Mouse (Mus musculus) liver, embryonic 11.5 days (tissue): ENCODE results near the gene Gm47995. TPM values are rescaled to one million over a fixed set of nuclear protein-coding genes. Genes with fewer than 3 reads are reported as not detected.

Source experiments
- ATAC-seq: fragments of 200-750 bp; cut with Nextera tagmentation; replicated peaks from 2 replicates; pipeline ENCODE4 v1.8.0; 2017; ENCODE audit warnings: moderate number of reproducible peaks, mild to moderate bottlenecking, moderate TSS enrichment, moderate library complexity; ENCODE audit not compliant: low FRiP score
- DNase-seq: peaks from one replicate; pipeline ENCODE4 v3.0.0-alpha.2; 2017; ENCODE audit warnings: low spot score
- H3K27ac ChIP-seq: fragments of 300-500 bp; sonication (generic); 2 replicates; pipeline ENCODE4 v1.5.1; 2014; ENCODE audit warnings: mild to moderate bottlenecking, low read depth, low read length, control low read depth
- H3K27me3 ChIP-seq: fragments of 300-500 bp; sonication (generic); replicated peaks from 2 replicates; pipeline ENCODE4 v1.6.1; 2014; ENCODE audit warnings: low read length, mixed read lengths; ENCODE audit not compliant: control insufficient read depth, insufficient read depth
- H3K36me3 ChIP-seq: fragments of 300-500 bp; sonication (generic); 2 replicates; pipeline ENCODE4 v1.6.1; 2014; ENCODE audit warnings: mild to moderate bottlenecking, low read length, moderate library complexity, mixed read lengths; ENCODE audit not compliant: control insufficient read depth, insufficient read depth
- H3K4me1 ChIP-seq: fragments of 300-500 bp; sonication (generic); replicated peaks from 2 replicates; pipeline ENCODE4 v1.6.1; 2014; ENCODE audit warnings: low read length, mixed read lengths; ENCODE audit not compliant: control insufficient read depth, insufficient read depth
- H3K4me2 ChIP-seq: fragments of 300-500 bp; sonication (generic); 2 replicates; pipeline ENCODE4 v1.6.1; 2014; ENCODE audit warnings: mild to moderate bottlenecking, control low read depth, moderate library complexity
- H3K4me3 ChIP-seq: fragments of 300-500 bp; sonication (generic); 2 replicates; pipeline ENCODE4 v1.5.1; 2014; ENCODE audit warnings: low read depth, low read length, control low read depth
- H3K9ac ChIP-seq: fragments of 300-500 bp; sonication (generic); 2 replicates; pipeline ENCODE4 v1.6.1; 2014; ENCODE audit warnings: low read depth, low read length, control low read depth
- H3K9me3 ChIP-seq: fragments of 300-500 bp; sonication (generic); 2 replicates; pipeline ENCODE4 v1.6.1; 2016; ENCODE audit warnings: low read length, inconsistent platforms, mixed read lengths; ENCODE audit not compliant: control insufficient read depth
- WGBS: fragments of 180-500 bp; shearing (Covaris S2); extraction: QIAGEN DNeasy Blood & Tissue Kit; methylation state at CpG from one replicate; pipeline ENCODE4 v1.1.7; 2014; 5-methylcytosine and 5-hydroxymethylcytosine counted together
- polyA plus RNA-seq: library from polyadenylated mRNA; unstranded; fragments of >200 nt; fragmentation: Nextera tagmentation; extraction: Ambion mirVana; gene quantifications from 2 replicates; pipeline ENCODE4 v1.2.1, GENCODE M21; 2014

Gene Gm47995
- polyA plus RNA-seq, 1 experiment from 2014 or later: 0.36 TPM

GRCm38 (mm10) chr1:151245846-151246245 lies 47.6 kb downstream of the Gm47995 start:
- H3K9me3 ChIP-seq: no peaks in the 10 kb centered on the region
- no peak overlapping the region for H3K9ac ChIP-seq
- WGBS: 75% methylated on average over 2 of the region's 2 CpGs
- no peaks in the 10 kb centered on the region for H3K4me1 ChIP-seq
- no peak overlapping the region for H3K4me3 ChIP-seq
- no peaks in the 10 kb centered on the region for H3K27me3 ChIP-seq
- no peak overlapping the region for H3K4me2 ChIP-seq
- H3K36me3 ChIP-seq: no peaks in the 10 kb centered on the region
- H3K27ac ChIP-seq: no peak overlapping the region
- DNase-seq (no peak), ATAC-seq (no peak)

Other genes with a start within 250 kb of the Gm47995 start
- 9.9 and 11.0 TPM in 2 replicates for gene Hmcn1, start 205.0 kb upstream of the Gm47995 start, polyA plus RNA-seq
- gene Gm47985, start 15.9 kb upstream of the Gm47995 start, polyA plus RNA-seq: 1.7 and 1.9 TPM in 2 replicates
- 0.55 and 1.1 TPM in 2 replicates for gene Gm8947, start 6.1 kb upstream of the Gm47995 start, polyA plus RNA-seq
- 1.0 and 1.2 TPM in 2 replicates for gene 3110040M04Rik, start 5.7 kb downstream of the Gm47995 start, polyA plus RNA-seq
- gene Gm47996, start 11.7 kb downstream of the Gm47995 start, polyA plus RNA-seq: 0.26 and 0.27 TPM in 2 replicates
- gene Ivns1abp, start 146.0 kb downstream of the Gm47995 start, polyA plus RNA-seq: 231 and 259 TPM in 2 replicates
- 19.1 and 20.7 TPM in 2 replicates for gene Swt1, start 230.0 kb downstream of the Gm47995 start, polyA plus RNA-seq
- 44.5 and 48.7 TPM in 2 replicates for gene Trmt1l, start 230.1 kb downstream of the Gm47995 start, polyA plus RNA-seq